ENCODE assay signal across 8 mouse cellular contexts in the genomic region with DNA sequence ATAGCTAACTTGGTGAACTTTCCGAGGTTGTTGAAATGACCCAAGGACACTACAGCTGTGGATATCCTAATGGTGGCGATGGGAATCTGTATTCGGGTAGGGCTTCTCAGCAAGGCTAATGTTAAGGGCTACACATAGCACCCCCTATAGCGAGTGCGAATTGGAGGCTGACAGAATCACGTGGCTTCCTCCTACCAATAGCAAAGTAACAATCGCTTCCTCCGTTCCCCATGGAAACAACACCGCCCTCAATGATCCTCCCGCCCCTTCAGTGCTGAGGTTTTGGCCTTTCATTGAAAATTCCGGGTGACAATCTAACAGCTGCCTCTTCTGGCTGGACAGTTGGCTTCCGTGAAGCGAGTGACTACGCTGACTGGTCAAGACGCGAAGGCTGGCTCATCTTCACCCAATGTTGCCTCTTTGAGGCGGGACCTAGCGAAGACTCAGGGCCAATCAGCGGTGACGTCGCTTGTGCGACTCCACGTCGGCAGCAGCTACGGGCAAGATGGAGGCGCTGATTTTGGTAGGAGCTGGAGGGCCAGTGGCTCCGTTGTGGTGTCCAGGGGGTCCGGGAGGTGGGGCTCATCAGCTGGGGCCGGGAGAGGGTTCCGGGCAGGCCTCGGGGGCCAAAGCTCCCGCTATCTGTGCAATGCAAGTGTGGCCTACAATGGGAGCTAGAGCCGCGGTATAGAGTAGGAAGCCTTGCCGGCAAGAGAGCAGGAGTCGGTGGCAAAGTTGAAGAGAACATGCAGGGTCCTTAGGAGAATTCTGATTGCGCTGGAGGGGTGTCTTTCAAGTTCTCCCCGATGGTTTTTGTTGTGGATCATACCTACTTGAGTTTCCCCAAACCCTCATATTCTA. TPM values are rescaled to one million over a fixed set of nuclear protein-coding genes. Genes with fewer than 3 reads are reported as not detected.
DNase-seq lines count a peak whose midpoint lies in the region; ATAC-seq and TF ChIP-seq lines count a peak whose summit lies in the region.

A gene (plus strand): TSS at position 296 of the 861 bp plus-strand sequence.

- no peaks in the 10 kb centered on the region for H3K27me3 ChIP-seq in embryonic facial prominence, embryonic 13.5 days
- no peaks in the 10 kb centered on the region for H3K27me3 ChIP-seq in kidney, adult 2 months (replicated peaks; ENCODE audit: control insufficient read depth, insufficient read depth, low read length)
- no peaks in the 10 kb centered on the region for H3K27me3 ChIP-seq in limb, embryonic 12.5 days
- H3K27me3 ChIP-seq in midbrain, embryonic 15.5 days (replicated peaks): no peaks in the 10 kb centered on the region
- no peaks in the 10 kb centered on the region for H3K27me3 ChIP-seq in spleen, adult 2 months (ENCODE audit: control insufficient read depth, insufficient read depth, low read length)

- peak; percentile 92 for DNase-seq in 3134 (ENCODE audit: extremely low read depth, insufficient read length, low spot score)
- peak; percentile 94 to 95 for DNase-seq in adrenal gland, postnatal 36 days
- peak; percentile 96 to 99 for DNase-seq in heart, adult 18-20 months
- peak; percentile 99 for DNase-seq in kidney, adult 2 months
- DNase-seq in spleen, adult 2 months (ENCODE audit: low read depth in 1 of 2, low spot score in 2 of 2): peak; percentile 92 to 99

- H3K27ac ChIP-seq in embryonic facial prominence, embryonic 13.5 days: peak within 1 kb of the TSS; percentile 44; the same call in 1 of the 2 replicates
- no peak within 1 kb of the TSS for H3K27ac ChIP-seq in kidney, adult 2 months (ENCODE audit: insufficient read depth, low read depth, low read length)
- peak within 1 kb of the TSS; percentile 25; the same call in 1 of the 2 replicates for H3K27ac ChIP-seq in limb, embryonic 12.5 days
- H3K27ac ChIP-seq in midbrain, embryonic 15.5 days: peak within 1 kb of the TSS; percentile 78
- no peak within 1 kb of the TSS for H3K27ac ChIP-seq in spleen, adult 2 months (ENCODE audit: insufficient read depth, low read length)

- peak; percentile 99 for ATAC-seq in embryonic facial prominence, embryonic 13.5 days (ENCODE audit: insufficient number of reproducible peaks, insufficient read depth, low FRiP score, low TSS enrichment, low read depth)
- ATAC-seq in limb, embryonic 12.5 days (ENCODE audit: insufficient number of reproducible peaks, insufficient read depth, low FRiP score, low TSS enrichment, low read depth): peak; percentile 98
- ATAC-seq in midbrain, embryonic 15.5 days (replicated peaks): peak; percentile 100

- no peaks in the 10 kb centered on the region for H3K36me3 ChIP-seq in embryonic facial prominence, embryonic 13.5 days
- H3K36me3 ChIP-seq in kidney, adult 2 months (ENCODE audit: control insufficient read depth, insufficient read depth, low read length): no peaks in the 10 kb centered on the region
- no peaks in the 10 kb centered on the region for H3K36me3 ChIP-seq in limb, embryonic 12.5 days
- H3K36me3 ChIP-seq in midbrain, embryonic 15.5 days (replicated peaks): no peaks in the 10 kb centered on the region
- H3K36me3 ChIP-seq in spleen, adult 2 months (ENCODE audit: control insufficient read depth, insufficient read depth, low read length): no peaks in the 10 kb centered on the region

- TF ChIP-seq CTCF in kidney, adult 2 months (conservative IDR thresholded peaks at IDR 0.05; ENCODE audit: insufficient read depth, insufficient read length, low read depth, low read length): peak; percentile 23; the same call in 1 of the 2 replicates
- no peak for TF ChIP-seq CTCF in spleen, adult 2 months (IDR thresholded peaks at IDR 0.05; ENCODE audit: extremely low read depth, insufficient read depth, insufficient read length, insufficient replicate concordance)

- H3K9ac ChIP-seq in embryonic facial prominence, embryonic 13.5 days: peak within 1 kb of the TSS; percentile 88
- H3K9ac ChIP-seq in limb, embryonic 12.5 days (replicated peaks): peak within 1 kb of the TSS; percentile 79
- peak within 1 kb of the TSS; percentile 91 for H3K9ac ChIP-seq in midbrain, embryonic 15.5 days

- peak within 1 kb of the TSS; percentile 73 for H3K4me3 ChIP-seq in embryonic facial prominence, embryonic 13.5 days
- peak within 1 kb of the TSS; percentile 66 for H3K4me3 ChIP-seq in kidney, adult 2 months (ENCODE audit: insufficient read depth, low read depth, low read length)
- peak within 1 kb of the TSS; percentile 72 for H3K4me3 ChIP-seq in limb, embryonic 12.5 days (replicated peaks)
- H3K4me3 ChIP-seq in midbrain, embryonic 15.5 days: peak within 1 kb of the TSS; percentile 90
- H3K4me3 ChIP-seq in spleen, adult 2 months (ENCODE audit: extremely low read depth, insufficient read depth, insufficient read length): peak within 1 kb of the TSS; percentile 73

- no peaks in the 10 kb centered on the region for H3K9me3 ChIP-seq in embryonic facial prominence, embryonic 13.5 days
- H3K9me3 ChIP-seq in limb, embryonic 12.5 days: no peaks in the 10 kb centered on the region
- no peaks in the 10 kb centered on the region for H3K9me3 ChIP-seq in midbrain, embryonic 15.5 days

- peaks cover 14% of the 10 kb centered on the region for H3K4me1 ChIP-seq in embryonic facial prominence, embryonic 13.5 days
- H3K4me1 ChIP-seq in kidney, adult 2 months (ENCODE audit: control insufficient read depth, insufficient read depth, low read length): peaks cover 6% of the 10 kb centered on the region; the same call in 1 of the 2 replicates
- H3K4me1 ChIP-seq in limb, embryonic 12.5 days (replicated peaks): peaks cover 20% of the 10 kb centered on the region
- peaks cover 17% of the 10 kb centered on the region for H3K4me1 ChIP-seq in midbrain, embryonic 15.5 days
- H3K4me1 ChIP-seq in spleen, adult 2 months (ENCODE audit: control insufficient read depth, insufficient read depth, insufficient read length): no peaks in the 10 kb centered on the region

- peak within 1 kb of the TSS; percentile 67 for H3K4me2 ChIP-seq in embryonic facial prominence, embryonic 13.5 days
- peak within 1 kb of the TSS; percentile 72 for H3K4me2 ChIP-seq in limb, embryonic 12.5 days
- peak within 1 kb of the TSS; percentile 74 for H3K4me2 ChIP-seq in midbrain, embryonic 15.5 days

- under 1% methylated on average over 38 of the region's 38 CpGs for WGBS in embryonic facial prominence, embryonic 13.5 days
- WGBS in kidney, adult 2 months: under 1% methylated on average over 38 of the region's 38 CpGs
- under 1% methylated on average over 38 of the region's 38 CpGs for WGBS in limb, embryonic 12.5 days
- WGBS in midbrain, embryonic 15.5 days: 0% methylated on average over 38 of the region's 38 CpGs
- WGBS in spleen, adult 2 months: under 1% methylated on average over 38 of the region's 38 CpGs

- peak; percentile 81 for TF ChIP-seq POLR2A in kidney, adult 2 months (IDR thresholded peaks at IDR 0.05; ENCODE audit: low read depth, low read length)
- peak; percentile 75 for TF ChIP-seq POLR2A in spleen, adult 2 months (IDR thresholded peaks at IDR 0.05; ENCODE audit: low read depth, low read length)

RNA-seq across cellular contexts. Expression of the gene that starts here (rescaled TPM):
- total RNA-seq in adrenal gland, postnatal 36 days (2021): 100 to 1,000 TPM; 144 to 150 TPM
- 254 and 287 TPM in 2 replicates for polyA plus RNA-seq in embryonic facial prominence, embryonic 13.5 days (2015; fragmentation: Nextera tagmentation; extraction: Ambion mirVana)
- total RNA-seq in heart, adult 18-20 months (2021): 10 to 100 TPM; 52.3 to 52.9 TPM
- polyA plus RNA-seq in kidney, adult 2 months (2012; rRNA removed): 138 TPM in 2 replicates
- 252 and 259 TPM in 2 replicates for polyA plus RNA-seq in limb, embryonic 12.5 days (2016; fragmentation: Nextera tagmentation; extraction: Ambion mirVana)
- polyA plus RNA-seq in midbrain, embryonic 15.5 days (2015; fragmentation: Nextera tagmentation; extraction: Ambion mirVana): 197 and 203 TPM in 2 replicates
- 43.2 and 46.8 TPM in 2 replicates for polyA plus RNA-seq in spleen, adult 2 months (2012; rRNA removed)

Comparison
In these comparisons a context has a peak if more than half of its experiments do, and no peak if none do; other contexts are left out.
1. H3K27ac ChIP-seq: peak in embryonic facial prominence, embryonic 13.5 days (single experiment), limb, embryonic 12.5 days (single experiment) and midbrain, embryonic 15.5 days (single experiment); none in kidney, adult 2 months (single experiment) and spleen, adult 2 months (single experiment).
2. Peak in every context shown above with its lines, with median percentiles within 50 percentile points of each other: DNase-seq, ATAC-seq, H3K4me2 ChIP-seq, H3K4me3 ChIP-seq and H3K9ac ChIP-seq.